Mouse (Mus musculus): ENCODE data around the gene Serinc3. TPM values are rescaled to one million over a fixed set of nuclear protein-coding genes. Genes with fewer than 3 reads are reported as not detected.

The Serinc3 gene
- polyA plus RNA-seq, 1 experiment = 10.3 TPM

GRCm38 (mm10) chr2:163645700-163646460 is 949 bp upstream of the Serinc3 start:
- no peak for TF ChIP-seq GATA1 (IDR thresholded peaks at IDR 0.05; ENCODE audit: low read length)

GRCm38 (mm10) chr2:163644047-163644446 is 884 bp downstream of the Serinc3 start:
- TF ChIP-seq GATA1 (IDR thresholded peaks at IDR 0.05; ENCODE audit: low read length) = no peak

- TF ChIP-seq GATA1 (IDR thresholded peaks at IDR 0.05; ENCODE audit: low read length) = no peak
Measured at GRCm38 (mm10) chr2:163643576-163643971, 1.4 kb downstream of the Serinc3 start.

GRCm38 (mm10) chr2:163642685-163643575 is 2.0 kb downstream of the Serinc3 start:
- no peak for TF ChIP-seq GATA1 (IDR thresholded peaks at IDR 0.05; ENCODE audit: low read length)

GRCm38 (mm10) chr2:163641681-163642080 is 3.2 kb downstream of the Serinc3 start:
- no peak for TF ChIP-seq GATA1 (IDR thresholded peaks at IDR 0.05; ENCODE audit: low read length)

GRCm38 (mm10) chr2:163640493-163640892 is 4.4 kb downstream of the Serinc3 start:
- no peak for TF ChIP-seq GATA1 (IDR thresholded peaks at IDR 0.05; ENCODE audit: low read length)

GRCm38 (mm10) chr2:163637655-163638266 is 7.2 kb downstream of the Serinc3 start:
- no peak for TF ChIP-seq GATA1 (IDR thresholded peaks at IDR 0.05; ENCODE audit: low read length)

- no peak for TF ChIP-seq GATA1 (IDR thresholded peaks at IDR 0.05; ENCODE audit: low read length)
Measured at GRCm38 (mm10) chr2:163636057-163636456, 8.9 kb downstream of the Serinc3 start.

GRCm38 (mm10) chr2:163634211-163634610 is 10.7 kb downstream of the Serinc3 start:
- TF ChIP-seq GATA1 (IDR thresholded peaks at IDR 0.05; ENCODE audit: low read length) = no peak

- no peak for TF ChIP-seq GATA1 (IDR thresholded peaks at IDR 0.05; ENCODE audit: low read length)
Measured at GRCm38 (mm10) chr2:163631715-163632114, 13.2 kb downstream of the Serinc3 start.

- TF ChIP-seq GATA1 (IDR thresholded peaks at IDR 0.05; ENCODE audit: low read length) = no peak
Measured at GRCm38 (mm10) chr2:163631223-163631622, 13.7 kb downstream of the Serinc3 start.

GRCm38 (mm10) chr2:163620451-163620850 is 24.5 kb downstream of the Serinc3 start:
- no peak for TF ChIP-seq GATA1 (IDR thresholded peaks at IDR 0.05; ENCODE audit: low read length)

GRCm38 (mm10) chr2:163617874-163618273 is 27.1 kb downstream of the Serinc3 start:
- no peak for TF ChIP-seq GATA1 (IDR thresholded peaks at IDR 0.05; ENCODE audit: low read length)

- no peak for TF ChIP-seq GATA1 (IDR thresholded peaks at IDR 0.05; ENCODE audit: low read length)
Measured at GRCm38 (mm10) chr2:163617232-163617863, 27.6 kb downstream of the Serinc3 start.

GRCm38 (mm10) chr2:163616652-163617227 is 28.2 kb downstream of the Serinc3 start:
- no peak for TF ChIP-seq GATA1 (IDR thresholded peaks at IDR 0.05; ENCODE audit: low read length)
